Mouse (Mus musculus): ENCODE measurements around the gene Pdlim7.

Gene Pdlim7

DNA sequence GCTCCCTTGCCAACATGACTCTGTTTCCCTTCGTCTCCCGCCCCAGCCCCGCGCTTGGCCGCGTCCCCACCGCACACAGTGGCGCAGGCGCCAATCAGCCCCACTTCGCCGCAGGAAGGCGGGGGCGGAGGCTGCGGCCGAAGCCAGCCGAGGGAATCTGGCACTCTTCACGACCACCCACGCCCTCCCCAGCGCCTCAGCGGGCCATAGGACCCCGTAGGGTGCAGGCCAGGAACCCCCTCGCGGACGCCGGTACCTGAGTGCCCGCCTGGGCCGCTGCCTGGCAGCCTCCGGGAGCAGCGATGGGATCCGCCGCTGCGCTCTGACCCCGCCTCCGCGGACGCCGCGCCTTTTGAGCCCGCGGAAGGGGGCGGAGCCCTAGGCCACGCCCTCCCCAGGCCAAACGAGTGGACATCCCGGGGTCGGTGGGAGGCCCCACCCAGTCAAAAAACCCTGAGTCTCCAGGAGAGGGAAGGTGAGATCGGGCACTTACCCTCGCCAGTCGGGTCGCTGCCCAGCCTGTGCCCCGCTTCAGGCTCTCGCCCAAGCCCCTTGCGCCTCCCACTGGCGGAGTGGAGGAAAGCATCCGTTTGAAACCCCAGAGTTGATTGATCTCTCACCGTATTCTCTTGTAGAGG is at the start of gene Pdlim7:
Pdlim7 (minus strand) TSS at position 566 of the 638 bp plus-strand sequence.
- peak; percentile 93 to 94 for DNase-seq

DNA sequence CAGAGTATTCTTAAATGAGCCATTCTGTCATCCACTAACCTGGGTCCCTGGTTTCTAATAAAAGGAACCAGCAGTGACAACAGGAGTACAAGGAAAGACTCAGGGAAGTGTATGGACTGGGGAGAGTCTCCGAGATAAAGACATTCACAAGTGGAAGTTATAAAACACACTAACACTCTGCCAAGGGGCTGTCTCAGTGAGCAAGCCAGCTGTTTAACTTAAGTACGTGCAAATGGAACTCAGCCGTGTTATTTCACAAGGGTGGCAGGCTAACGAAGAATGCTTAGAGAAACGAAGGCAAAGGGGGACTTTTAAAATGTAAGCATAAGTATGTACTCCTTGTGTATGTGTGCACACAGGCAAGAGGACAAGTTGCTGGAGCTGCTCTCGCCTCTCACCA is 44.0 kb upstream of the Pdlim7 start:
- peak; percentile 28 to 43 for DNase-seq

DNA sequence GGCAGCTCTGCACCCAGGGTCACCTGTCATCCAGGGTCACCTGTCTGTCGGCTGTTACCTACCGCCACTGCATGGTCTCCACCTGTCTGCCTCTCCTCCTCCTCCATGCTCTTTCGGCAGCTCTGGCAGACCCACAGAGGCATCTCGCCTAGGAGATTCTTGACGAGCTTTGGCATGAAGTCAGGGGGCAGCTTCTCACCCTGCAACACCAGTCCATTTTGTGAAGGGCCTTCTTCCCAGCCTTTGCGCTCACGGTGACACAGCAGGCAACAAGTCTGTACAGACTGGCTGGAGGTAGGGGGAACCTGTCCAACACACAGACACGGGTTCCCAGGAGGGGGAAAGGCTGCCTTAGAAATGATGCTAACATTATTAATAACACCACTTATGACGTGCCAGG is 42.4 kb upstream of the Pdlim7 start:
- no peak for DNase-seq

DNA sequence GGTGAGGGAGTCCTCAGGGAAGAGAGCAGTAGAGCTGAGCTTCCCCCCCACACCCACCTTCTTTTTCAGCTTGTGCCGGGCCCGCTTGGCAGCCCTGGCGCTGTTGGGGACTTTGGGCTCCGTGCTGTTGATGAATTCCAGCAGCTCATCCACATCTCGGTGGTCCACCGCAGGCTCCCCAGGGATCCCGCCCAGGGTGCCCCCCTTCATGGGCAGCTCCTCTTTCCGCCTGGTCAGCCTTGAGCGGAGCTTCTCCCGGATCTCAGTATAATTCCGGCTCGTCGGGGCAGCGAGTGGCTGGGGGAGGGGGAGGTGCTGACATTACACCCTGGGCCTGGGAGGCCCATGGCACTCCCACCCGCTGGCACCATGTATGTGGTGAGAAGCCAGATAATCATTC is 35.6 kb upstream of the Pdlim7 start:
- peak in 1 of 2 experiments; percentile 22 for DNase-seq

DNA sequence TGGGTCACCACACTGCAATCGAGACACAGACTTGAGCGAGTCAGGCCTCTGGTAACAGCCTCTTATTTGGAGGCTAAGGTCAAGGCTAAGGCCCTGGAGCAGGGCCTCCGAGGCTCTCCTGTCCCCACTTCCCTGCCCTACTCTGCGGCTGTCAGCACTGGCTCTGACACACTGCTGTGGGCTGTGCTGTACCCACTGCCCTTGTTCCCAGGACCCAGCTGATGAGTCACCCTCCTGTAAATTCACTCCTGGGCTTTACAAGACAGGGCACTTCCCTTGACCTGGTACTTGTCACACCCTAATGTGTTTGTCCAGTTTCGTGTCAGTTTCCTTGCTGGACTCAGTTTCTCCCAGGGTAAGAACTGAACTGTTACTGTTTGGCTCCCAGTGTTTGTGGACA is 35.0 kb upstream of the Pdlim7 start:
- DNase-seq, result no peak

DNA sequence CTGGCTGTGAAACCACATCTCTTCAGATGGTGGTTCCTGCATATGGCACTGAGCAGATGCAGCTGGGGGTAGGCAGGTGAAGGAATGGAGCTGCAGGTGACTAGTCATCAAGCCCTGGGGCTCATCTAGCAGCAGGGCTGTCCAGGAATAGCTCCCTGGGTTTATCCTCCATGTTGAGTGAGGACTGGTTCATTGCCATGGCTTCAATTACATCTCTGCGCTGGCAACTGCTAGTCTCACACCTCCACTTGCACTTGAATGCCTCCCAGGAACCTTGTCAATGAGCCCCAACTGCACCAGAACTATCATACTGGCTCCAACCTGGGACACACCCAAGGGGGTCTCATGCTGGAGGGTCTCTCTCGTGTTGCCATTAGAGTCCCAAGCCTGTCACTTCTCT is 34.4 kb upstream of the Pdlim7 start:
- no peak for DNase-seq

DNA sequence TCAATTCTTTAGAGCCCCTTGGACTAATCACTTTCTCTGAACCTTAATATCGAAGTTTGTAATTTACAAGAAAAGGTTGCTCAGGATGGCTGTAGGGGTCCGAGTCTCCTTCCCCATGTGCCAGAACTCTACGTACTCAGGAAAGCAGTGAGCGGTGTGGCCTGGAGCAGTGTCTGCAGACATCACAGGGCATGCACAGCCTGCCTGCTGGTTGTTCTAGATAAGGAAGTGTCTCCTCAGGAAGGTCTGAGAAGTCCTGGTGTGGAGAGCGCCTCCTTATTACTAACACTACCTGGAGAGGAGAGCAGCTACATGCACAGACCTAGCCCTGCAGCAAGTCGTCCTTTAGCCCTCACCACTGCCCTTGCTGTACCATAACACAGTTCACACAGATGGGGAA is 31.3 kb upstream of the Pdlim7 start:
- DNase-seq, result no peak

DNA sequence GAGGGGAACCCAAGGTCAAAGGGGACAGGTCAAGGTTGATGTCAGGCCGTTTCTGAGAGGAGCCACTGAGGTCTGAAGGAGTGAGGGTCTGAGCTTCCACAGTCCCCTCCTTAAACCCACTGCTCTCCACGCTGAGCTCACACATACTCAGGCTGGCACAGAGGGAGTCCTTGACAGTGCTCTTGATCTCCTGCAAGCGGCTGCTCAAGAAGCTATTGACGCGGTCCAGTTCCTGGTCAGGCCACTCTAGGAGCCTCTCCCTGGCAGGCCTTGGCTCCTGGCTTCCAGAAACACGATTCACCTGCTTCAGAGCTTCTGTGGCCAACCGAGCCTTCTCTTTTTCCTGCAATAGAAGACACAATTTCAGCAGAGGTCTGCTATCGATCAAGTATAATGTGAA is 30.0 kb upstream of the Pdlim7 start:
- DNase-seq, result peak; percentile 33 to 76

DNA sequence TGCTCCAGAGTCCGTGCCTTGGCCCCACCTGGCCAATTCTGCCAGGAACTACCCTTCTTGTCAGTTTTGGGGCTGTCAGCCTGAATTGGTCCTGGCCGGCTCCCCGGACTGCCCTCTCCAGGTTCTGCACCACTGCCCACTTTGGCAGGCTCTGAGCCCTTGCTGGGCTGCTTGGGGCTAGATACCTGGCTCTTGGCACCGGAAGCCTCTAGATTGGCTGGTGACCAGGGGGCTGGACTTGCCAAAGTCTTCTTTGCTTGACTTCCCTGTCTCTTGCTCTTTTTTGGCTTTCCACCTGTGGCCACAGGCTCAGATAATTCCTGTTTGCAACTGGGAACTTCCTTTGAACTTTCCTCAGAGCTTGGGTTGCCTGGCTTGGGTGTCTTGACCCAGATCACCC is 29.4 kb upstream of the Pdlim7 start:
- peak; percentile 51 to 76 for DNase-seq

DNA sequence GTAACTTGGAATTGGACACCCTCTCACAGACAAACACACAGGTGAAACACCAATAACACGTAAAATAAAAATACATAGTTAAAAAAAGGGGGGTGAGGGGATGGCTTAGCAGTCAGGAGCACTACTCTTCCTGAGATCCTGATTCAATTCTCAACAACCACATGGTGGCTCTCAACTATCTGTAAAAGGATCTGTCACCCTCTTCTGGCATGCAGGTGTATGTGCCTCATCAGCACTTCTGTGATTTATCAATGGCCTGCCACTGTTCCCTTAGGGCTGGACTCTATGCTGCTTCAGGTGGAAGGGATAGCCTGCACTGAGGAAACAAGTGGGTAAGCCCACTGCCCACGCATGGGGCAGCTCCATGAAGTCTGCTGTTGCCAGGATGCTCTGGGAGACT is 27.5 kb upstream of the Pdlim7 start:
- peak in 1 of 2 experiments; percentile 42 for DNase-seq

DNA sequence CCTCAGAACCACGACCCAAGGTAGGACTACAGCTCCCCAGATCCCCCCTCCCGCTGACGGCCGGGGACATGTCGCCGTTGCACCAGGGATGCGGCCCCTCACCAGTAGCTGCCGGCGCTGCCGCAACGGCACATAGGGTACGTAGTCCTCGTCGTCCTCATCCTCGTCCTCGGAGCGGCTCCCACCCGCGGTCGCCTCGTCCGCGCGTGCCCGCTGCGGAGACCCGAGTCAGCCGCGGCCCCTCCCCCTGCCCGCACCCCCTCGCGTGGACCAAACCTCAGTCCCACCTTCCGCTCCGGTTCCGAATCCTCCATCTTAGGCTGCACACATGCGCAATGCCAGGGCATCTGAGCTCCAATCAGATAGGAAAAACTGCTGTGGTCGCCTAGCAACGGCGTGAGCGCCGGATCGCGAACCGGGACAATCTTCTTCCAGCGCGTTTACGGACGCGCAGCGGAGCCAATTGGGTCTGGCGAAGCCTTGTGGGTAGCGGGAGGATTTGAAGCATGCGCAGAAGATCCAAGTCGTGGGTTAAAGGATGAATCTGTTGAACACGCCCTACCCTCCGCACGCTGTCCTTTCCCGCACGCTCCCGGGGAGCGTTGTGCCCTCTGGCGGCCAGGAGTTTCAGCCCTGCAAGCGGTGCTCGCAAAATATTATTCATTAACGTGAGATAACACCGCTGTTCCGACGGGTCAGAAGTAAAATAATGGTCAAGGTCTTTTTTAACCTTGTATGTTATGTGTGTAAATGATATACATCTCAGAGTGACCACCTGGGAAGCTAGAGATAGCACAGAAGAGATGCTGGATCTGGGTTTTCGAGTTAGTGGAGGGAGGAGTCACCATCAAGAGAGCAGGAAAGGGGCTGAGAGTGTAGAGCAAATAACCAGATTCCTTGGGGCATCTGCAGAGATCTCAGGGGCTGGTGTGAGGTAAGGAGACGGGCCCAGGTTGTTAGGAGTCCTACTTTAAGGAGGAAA is 23.0 kb upstream of the Pdlim7 start, which contains the start of gene Ddx41:
Ddx41 (minus strand) TSS at position 465 of the 982 bp plus-strand sequence.
- DNase-seq, result peak; percentile 100

DNA sequence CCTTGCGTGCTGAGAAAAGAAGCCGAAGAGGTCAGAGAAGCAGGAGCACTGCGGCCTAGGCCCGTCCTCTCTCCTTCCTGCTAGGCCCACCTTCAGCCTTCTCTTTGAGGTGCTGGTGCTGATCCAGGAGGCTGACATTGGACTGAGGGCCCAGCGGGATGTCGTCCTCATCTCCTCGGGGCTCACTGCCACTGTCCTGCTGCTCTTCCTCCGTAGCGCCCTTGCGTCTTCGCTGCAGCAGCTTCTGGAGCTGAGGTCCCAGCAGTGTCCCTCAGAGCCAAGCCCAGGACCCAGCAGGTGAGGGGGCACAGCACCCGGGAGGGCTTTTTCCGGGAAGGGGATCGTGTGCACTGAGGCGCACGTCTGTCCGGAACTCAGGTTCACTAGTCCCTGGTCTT is 22.3 kb upstream of the Pdlim7 start:
- DNase-seq, result no peak

DNA sequence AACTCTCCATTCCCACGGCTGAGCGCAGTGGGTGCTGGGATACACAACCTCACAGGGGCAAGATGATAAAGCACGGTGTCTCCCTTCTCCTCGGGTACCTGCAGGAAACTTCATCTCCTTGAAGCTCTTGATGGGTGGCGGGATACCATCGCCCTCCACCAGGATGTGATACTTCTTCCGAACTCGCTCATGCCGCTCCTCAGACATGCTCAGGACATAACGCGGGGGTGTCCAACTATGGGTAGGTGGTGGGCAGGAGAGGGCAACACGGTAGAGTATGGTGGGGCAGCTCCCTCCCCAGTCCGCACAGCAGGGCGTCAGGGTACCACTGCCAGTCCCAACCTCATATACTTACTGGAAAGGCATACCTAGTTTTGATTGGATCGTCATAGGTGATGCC is 21.7 kb upstream of the Pdlim7 start:
- no peak for DNase-seq

DNA sequence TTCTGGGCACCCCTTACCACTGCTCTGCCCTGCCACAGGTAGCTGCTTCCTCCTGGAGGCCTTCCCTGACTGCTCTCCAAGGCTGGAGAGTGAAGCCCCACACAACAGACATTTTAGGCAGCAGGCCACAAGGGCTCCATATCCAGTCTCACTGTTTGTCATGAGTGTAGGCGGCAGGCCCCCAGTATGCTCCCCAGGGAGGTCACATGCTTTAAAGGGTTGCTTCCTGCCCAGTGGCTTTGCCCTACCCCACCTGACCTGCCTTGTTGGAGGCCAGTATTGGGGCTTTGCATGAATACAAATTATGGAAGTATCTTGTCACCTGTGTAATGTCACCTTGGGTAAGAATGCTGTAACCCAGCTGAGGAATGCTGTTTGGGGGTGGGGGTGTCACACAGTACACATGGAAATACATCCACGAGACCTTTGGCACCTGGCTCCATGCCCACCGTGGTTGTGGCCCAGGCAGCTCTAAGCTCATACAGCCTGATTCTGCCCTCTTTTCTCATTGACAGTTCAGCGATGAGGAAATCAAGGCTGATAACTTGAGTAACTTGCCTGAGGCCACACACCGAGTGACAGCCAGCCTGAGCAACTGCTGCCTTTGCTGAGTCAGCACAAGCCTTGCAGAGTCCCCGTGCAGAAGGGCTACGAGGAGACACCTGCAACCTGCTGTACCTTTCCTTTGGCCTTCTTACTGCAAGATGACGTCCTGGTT is 15.9 kb upstream of the Pdlim7 start, which contains the start of gene Dok3:
Dok3 (minus strand) TSS at position 99 of the 718 bp plus-strand sequence.
- DNase-seq, result peak in 1 of 2 experiments; percentile 48

DNA sequence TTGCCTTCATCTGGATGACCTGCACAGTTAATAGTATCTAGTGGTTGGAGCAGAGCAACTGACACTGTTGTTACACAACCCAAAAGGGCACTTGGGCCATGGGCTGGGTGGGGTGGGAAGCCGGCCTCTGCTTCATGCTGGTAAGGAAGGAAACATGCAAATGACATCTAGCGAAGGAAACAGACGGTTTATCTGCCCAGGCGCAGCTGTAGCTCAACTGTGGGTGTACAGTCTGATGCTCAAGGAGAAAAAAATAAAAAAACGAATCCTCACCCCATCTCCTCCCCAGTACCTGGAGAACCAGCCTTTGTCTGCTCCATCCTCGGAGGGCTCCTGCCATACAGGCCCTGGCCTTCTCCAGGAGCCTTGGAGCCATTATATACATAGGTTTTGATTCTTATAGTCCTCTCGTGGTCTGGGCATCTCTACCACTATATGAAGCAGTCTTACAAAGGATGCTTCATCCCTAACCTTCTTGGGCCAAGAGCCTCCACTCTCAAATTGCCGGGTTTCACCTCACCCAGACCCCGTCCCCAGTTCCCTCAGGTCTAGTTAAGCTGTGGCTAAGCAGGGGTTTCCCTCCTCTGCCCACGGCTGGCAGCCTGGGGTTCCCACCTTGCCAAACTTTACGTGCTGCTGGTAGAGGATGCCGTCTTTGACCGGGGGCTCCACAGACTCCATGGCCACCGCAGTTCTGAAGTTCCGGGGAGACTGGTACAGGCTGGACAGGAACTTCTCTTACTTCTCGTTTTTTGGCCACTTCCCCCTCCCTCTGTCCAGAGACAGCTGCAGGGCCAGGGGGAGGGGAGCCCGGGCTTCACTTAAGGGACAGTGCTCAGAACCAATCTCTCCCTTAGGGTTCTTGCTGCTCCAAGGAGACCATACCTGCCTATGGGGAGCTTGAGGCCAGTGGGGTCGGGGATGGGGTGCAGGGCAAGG is 14.6 kb upstream of the Pdlim7 start:
- peak; percentile 57 to 58 for DNase-seq

DNA sequence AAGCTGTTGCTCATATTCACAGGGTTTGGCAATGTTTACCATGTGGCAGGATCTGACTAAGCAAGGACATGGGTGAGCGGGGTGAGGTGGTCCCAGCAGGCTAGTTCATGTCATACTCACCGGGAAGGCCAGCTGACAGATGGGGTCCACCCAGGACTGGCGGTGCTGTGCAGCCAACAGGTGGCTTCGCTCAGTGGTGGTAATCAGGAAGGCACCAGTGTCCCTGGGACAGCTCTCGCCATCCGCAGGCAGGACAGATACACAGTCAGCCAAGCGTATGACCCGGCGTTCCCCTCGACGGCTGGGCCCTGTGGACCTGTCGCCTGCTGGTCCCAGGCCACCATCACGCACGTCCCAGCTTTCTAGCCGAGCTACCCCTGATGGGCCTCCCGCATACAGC is 13.7 kb upstream of the Pdlim7 start:
- DNase-seq, result peak in 1 of 2 experiments; percentile 24

DNA sequence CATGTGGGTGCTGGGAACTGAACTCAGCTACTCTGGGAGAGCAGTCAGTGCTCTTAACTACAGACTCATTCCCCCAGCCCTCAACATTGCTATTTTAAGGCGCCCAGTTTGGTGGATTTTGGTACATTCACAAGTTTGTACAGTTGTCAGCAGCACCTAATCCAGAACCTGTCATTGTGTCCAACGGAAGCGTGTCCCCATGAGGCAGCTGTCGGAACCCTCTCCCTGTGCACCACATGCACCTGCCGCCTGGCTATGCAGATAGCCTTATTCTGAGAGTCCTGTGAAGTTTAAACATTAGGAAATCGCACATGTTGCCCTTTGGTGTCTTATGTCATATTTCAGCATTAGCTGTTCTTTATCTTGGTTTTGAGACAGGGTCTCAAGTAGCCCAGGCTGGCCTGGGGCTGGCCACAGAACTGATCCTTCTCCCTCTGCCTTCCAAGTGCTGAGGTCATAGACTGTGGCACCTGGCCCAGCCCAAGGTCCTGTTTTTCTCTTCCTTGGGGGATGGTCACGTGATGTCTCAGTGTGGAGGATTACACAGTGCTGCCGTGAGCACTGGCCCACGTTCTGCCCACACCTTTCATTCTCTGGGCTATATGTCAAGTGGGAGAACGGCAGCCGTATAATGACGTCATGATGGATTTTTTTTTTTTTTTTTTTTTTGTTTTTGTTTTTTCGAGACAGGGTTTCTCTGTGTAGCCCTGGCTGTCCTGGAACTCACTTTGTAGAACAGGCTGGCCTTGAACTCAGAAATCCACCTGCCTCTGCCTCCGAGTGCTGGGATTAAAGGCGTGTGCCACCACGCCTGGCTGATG is 12.5 kb upstream of the Pdlim7 start:
- no peak for DNase-seq

DNA sequence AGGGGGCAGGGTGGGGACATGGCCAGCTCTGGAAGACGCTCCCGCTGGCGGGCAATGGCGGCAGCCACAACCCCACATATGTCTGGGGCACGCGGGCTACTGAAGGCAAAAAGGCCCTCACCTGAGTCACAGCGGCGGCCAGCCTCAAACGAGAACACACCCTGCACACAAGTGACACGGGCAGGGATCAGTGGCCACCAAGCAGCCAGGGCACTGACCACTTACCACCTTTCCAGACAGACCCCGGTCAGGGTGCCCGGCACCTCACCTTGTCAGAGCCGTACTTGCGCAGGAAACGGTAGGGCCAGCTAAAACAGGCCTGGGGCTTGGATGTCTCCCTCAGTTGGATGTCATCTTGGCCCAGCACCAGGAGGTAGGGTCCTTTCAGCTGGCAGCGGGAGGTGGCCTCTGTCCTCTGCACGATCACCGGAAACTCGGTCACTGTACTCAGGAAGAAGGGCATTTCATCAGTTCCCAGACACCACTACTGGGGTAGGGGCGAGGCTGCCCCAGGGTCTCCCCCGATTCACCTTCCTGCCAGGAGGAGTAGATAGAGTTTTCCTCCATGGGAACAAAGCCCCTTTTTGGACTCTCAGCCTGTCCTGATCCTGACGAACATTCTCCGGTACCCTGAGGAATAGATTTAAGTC is 10.6 kb upstream of the Pdlim7 start:
- peak in 1 of 2 experiments; percentile 22 for DNase-seq

DNA sequence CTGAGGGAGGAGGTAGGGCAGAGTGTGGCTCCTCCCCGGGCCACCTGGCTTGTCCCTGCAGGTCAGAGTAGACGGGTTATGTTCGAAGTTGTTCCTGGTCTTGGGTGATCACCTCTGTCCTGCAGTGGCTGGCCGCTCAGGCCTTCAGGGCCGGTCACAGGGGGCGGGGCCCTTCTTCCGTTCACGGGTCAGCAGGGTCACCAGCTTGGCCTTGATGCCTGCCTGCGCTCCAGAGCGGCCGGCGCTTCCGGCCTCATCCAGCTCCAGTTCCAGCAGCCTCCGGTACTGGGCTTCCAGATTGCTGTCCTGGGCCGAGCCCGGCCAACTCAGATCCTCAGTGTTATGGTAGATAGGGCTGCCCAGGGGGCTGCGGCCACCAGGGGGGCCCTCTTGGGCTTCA is 9.8 kb upstream of the Pdlim7 start:
- DNase-seq, result peak; percentile 37 to 61

DNA sequence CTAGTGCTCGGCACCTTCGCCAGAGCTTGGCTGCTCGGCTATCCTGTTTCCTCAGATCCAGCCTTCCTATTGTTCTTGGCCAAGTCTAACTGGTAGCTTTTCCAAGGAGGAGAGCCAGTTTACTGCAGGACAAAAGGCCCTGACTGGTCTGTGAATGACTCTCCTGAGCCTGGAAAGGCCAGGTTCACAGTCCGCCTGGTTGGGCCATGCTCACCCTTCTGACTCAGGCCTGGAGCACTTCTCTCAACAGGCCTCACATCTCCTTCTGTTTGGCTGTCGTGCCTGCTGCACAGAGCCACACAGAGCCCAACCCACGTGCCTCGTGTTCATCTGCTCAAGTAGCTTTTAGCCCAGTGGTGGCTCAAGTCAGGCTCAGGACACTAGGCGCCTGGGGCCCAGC is 9.3 kb upstream of the Pdlim7 start:
- DNase-seq, result peak in 1 of 2 experiments; percentile 20

DNA sequence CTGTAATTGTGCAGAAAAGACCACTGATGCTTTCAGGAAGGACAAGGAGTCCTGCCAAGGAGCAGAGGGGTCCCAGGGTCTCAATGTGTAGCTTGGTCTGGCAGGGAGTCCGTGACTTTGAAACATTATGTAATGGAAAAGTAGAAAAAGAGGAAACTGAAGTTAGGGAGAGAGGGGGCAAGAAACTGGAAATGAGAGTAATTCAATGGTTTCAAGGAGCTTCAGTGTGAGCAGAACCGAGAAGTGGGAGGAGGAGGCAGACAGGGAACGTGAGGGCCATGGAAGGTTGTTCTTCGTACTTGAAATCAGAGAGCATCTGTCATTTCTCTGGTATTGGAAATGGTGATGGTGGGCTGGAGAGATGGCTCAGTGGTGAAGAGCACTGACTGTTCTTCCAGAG is 6.1 kb upstream of the Pdlim7 start:
- no peak for DNase-seq

Measured in lung, postnatal 4 days (tissue).